Mouse (Mus musculus): ENCODE results near the gene Gpx3. TPM values are rescaled to one million over a fixed set of nuclear protein-coding genes. Genes with fewer than 3 reads are reported as not detected.
A peak's percentile ranks its signal among the peaks of the same experiment; 100 is the strongest.
"Not testable (repeated sequence)": the region's sequence is repeated elsewhere in the genome, so short reads cannot be mapped to it uniquely, and the experiment has no call there.

Gpx3 gene
- polyA plus RNA-seq, 1 experiment from 2014 or later = 535 TPM

DNA sequence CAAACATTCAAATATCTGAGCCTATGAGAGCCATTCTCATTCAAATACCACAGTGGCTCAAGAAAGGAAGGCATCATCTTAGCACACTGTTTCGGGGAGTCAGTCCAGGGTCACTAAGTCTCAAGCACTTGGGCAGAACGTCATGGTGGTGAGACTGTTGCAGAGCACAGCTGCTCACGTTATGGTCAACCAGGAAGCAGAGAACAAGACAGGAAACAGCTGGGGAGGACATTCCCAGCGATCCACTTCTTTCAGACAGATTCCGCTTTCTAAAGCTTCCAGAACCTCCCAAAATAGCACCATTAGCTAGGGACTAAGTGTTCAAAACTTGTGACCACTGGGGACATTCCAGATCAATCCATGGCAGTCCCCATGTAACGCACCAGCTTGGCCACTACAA lies 14.3 kb upstream of the Gpx3 start:
- TF ChIP-seq CTCF (IDR thresholded peaks at IDR 0.05) = no peak
- peak; percentile 36; the same call in 1 of the 2 replicates for TF ChIP-seq EP300 (IDR thresholded peaks at IDR 0.05)
- Histone ChIP-seq H3K27me3 (replicated peaks; ENCODE audit: insufficient read depth, low read length) (no peaks in the 10 kb centered on the region), H3K9ac (replicated peaks; ENCODE audit: low read depth) (no peak overlapping the region), H3K4me1 (ENCODE audit: insufficient read depth, low read depth, low read length) (peaks cover 8% of the 10 kb centered on the region; the same call in 1 of the 2 replicates), H3K36me3 (ENCODE audit: insufficient read depth, low read length) (no peaks in the 10 kb centered on the region), H3K9me3 (ENCODE audit: low read length) (no peaks in the 10 kb centered on the region), H3K4me3 (ENCODE audit: low read depth, low read length) (no peak overlapping the region), H3K4me2 (replicated peaks; ENCODE audit: low read depth, low read length) (no peak overlapping the region), H3K27ac (ENCODE audit: low read length) (no peak overlapping the region)
- 44% methylated on average over 6 of the region's 6 CpGs for WGBS
- peak; percentile 16 for ATAC-seq
- peak; percentile 59 for DNase-seq (ENCODE audit: low spot score)

GRCm38 (mm10) chr11:54891341-54891740 lies 10.9 kb upstream of the Gpx3 start:
- no peak overlapping the region for H3K27ac ChIP-seq (ENCODE audit: low read length)
- H3K9me3 ChIP-seq (ENCODE audit: low read length) = no peaks in the 10 kb centered on the region
- no peak overlapping the region for H3K4me2 ChIP-seq (replicated peaks; ENCODE audit: low read depth, low read length)
- WGBS = 83% methylated on average over 5 of the region's 5 CpGs
- DNase-seq (ENCODE audit: low spot score) (no peak), ATAC-seq (no peak)
- H3K9ac ChIP-seq (replicated peaks; ENCODE audit: low read depth) = no peak overlapping the region
- H3K4me1 ChIP-seq (ENCODE audit: insufficient read depth, low read depth, low read length) = no peaks in the 10 kb centered on the region
- no peak overlapping the region for H3K4me3 ChIP-seq (ENCODE audit: low read depth, low read length)
- no peaks in the 10 kb centered on the region for H3K36me3 ChIP-seq (ENCODE audit: insufficient read depth, low read length)
- no peaks in the 10 kb centered on the region for H3K27me3 ChIP-seq (replicated peaks; ENCODE audit: insufficient read depth, low read length)
- TF ChIP-seq EP300 (IDR thresholded peaks at IDR 0.05) (no peak), CTCF (IDR thresholded peaks at IDR 0.05) (no peak)

GRCm38 (mm10) chr11:54892091-54892490 lies 10.2 kb upstream of the Gpx3 start:
- no peak overlapping the region for H3K4me2 ChIP-seq (replicated peaks; ENCODE audit: low read depth, low read length)
- H3K36me3 ChIP-seq (ENCODE audit: insufficient read depth, low read length) = no peaks in the 10 kb centered on the region
- no peaks in the 10 kb centered on the region for H3K4me1 ChIP-seq (ENCODE audit: insufficient read depth, low read depth, low read length)
- no peak overlapping the region for H3K4me3 ChIP-seq (ENCODE audit: low read depth, low read length)
- ATAC-seq (no peak), DNase-seq (ENCODE audit: low spot score) (no peak)
- 42% methylated on average over 7 of the region's 7 CpGs for WGBS
- TF ChIP-seq EP300 (IDR thresholded peaks at IDR 0.05) (no peak), CTCF (IDR thresholded peaks at IDR 0.05) (no peak)
- H3K27me3 ChIP-seq (replicated peaks; ENCODE audit: insufficient read depth, low read length) = no peaks in the 10 kb centered on the region
- no peak overlapping the region for H3K27ac ChIP-seq (ENCODE audit: low read length)
- H3K9me3 ChIP-seq (ENCODE audit: low read length) = no peaks in the 10 kb centered on the region
- no peak overlapping the region for H3K9ac ChIP-seq (replicated peaks; ENCODE audit: low read depth)

- Histone ChIP-seq H3K9me3 (ENCODE audit: low read length) (no peaks in the 10 kb centered on the region), H3K4me1 (ENCODE audit: insufficient read depth, low read depth, low read length) (no peaks in the 10 kb centered on the region), H3K4me3 (ENCODE audit: low read depth, low read length) (no peak overlapping the region), H3K36me3 (ENCODE audit: insufficient read depth, low read length) (no peaks in the 10 kb centered on the region), H3K4me2 (replicated peaks; ENCODE audit: low read depth, low read length) (no peak overlapping the region), H3K27me3 (replicated peaks; ENCODE audit: insufficient read depth, low read length) (no peaks in the 10 kb centered on the region), H3K9ac (replicated peaks; ENCODE audit: low read depth) (no peak overlapping the region), H3K27ac (ENCODE audit: low read length) (no peak overlapping the region)
- TF ChIP-seq EP300 (IDR thresholded peaks at IDR 0.05) = no peak
- TF ChIP-seq CTCF (IDR thresholded peaks at IDR 0.05) = no peak
- ATAC-seq (no peak), DNase-seq (ENCODE audit: low spot score) (no peak)
- WGBS = 64% methylated on average over 9 of the region's 9 CpGs
These were observed 7.7 kb upstream of the Gpx3 start for GRCm38 (mm10) chr11:54894589-54894988.

- DNase-seq (ENCODE audit: low spot score); ATAC-seq; H3K4me1 ChIP-seq (ENCODE audit: insufficient read depth, low read depth, low read length); H3K27me3 ChIP-seq (replicated peaks; ENCODE audit: insufficient read depth, low read length); H3K4me3 ChIP-seq (ENCODE audit: low read depth, low read length); H3K9me3 ChIP-seq (ENCODE audit: low read length); H3K27ac ChIP-seq (ENCODE audit: low read length); H3K36me3 ChIP-seq (ENCODE audit: insufficient read depth, low read length); H3K4me2 ChIP-seq (replicated peaks; ENCODE audit: low read depth, low read length); H3K9ac ChIP-seq (replicated peaks; ENCODE audit: low read depth): not testable (repeated sequence)
- 73% methylated on average over 3 of the region's 3 CpGs for WGBS
These were observed 5.6 kb upstream of the Gpx3 start for GRCm38 (mm10) chr11:54896646-54897045.

DNA sequence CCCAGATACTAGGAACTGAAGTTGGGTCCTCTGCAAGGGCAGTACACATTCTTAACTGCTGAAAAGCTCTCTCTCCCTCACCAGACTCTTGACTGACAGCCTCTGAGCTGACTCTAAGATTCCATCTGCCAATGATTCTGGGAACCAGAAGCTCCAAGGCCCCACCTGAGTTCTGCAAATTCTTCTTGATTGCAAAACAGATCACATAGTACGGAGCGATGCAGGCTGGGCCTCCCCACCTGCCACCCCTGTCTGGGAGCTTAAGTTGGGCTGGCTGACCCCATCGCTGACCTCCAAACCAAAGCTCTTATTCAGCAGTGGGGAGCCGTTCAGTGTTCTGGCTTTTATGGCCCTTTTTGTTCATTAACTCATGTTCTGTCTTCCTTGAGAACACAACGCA lies 4.8 kb upstream of the Gpx3 start:
- no peaks in the 10 kb centered on the region for H3K9me3 ChIP-seq (ENCODE audit: low read length)
- ATAC-seq = peak; percentile 58
- H3K4me1 ChIP-seq (ENCODE audit: insufficient read depth, low read depth, low read length) = no peaks in the 10 kb centered on the region
- TF ChIP-seq EP300 (IDR thresholded peaks at IDR 0.05) = no peak
- TF ChIP-seq CTCF (IDR thresholded peaks at IDR 0.05) = no peak
- H3K27ac ChIP-seq (ENCODE audit: low read length) = no peak overlapping the region
- no peak overlapping the region for H3K4me3 ChIP-seq (ENCODE audit: low read depth, low read length)
- DNase-seq (ENCODE audit: low spot score) = peak; percentile 29
- H3K27me3 ChIP-seq (replicated peaks; ENCODE audit: insufficient read depth, low read length) = no peaks in the 10 kb centered on the region
- no peaks in the 10 kb centered on the region for H3K36me3 ChIP-seq (ENCODE audit: insufficient read depth, low read length)
- 51% methylated on average over 5 of the region's 5 CpGs for WGBS
- H3K4me2 ChIP-seq (replicated peaks; ENCODE audit: low read depth, low read length) = no peak overlapping the region
- H3K9ac ChIP-seq (replicated peaks; ENCODE audit: low read depth) = no peak overlapping the region

DNA sequence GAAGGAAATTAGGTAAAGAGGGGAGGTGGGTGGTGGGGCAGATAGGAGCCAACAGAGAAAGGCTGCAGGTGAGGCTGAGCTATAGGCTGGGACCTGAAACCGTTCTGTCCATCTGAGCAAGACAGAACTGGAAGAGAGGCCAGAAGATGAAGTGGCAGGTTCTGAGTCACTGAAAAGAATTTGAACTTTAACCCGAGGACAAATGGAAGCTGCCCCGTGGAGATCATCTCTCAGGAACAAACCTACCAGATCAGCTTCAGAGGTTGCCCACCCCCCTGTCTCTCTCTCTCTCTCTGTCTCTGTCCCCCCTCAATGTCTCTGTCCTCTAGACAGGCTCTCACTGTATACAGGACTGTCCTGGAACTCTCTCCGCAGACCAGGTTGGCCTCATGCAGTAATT lies 2.6 kb upstream of the Gpx3 start:
- TF ChIP-seq CTCF (IDR thresholded peaks at IDR 0.05) (no peak), EP300 (IDR thresholded peaks at IDR 0.05) (no peak)
- Histone ChIP-seq H3K27me3 (replicated peaks; ENCODE audit: insufficient read depth, low read length) (no peaks in the 10 kb centered on the region), H3K4me2 (replicated peaks; ENCODE audit: low read depth, low read length) (no peak overlapping the region), H3K9ac (replicated peaks; ENCODE audit: low read depth) (no peak overlapping the region), H3K36me3 (ENCODE audit: insufficient read depth, low read length) (no peaks in the 10 kb centered on the region), H3K4me1 (ENCODE audit: insufficient read depth, low read depth, low read length) (no peaks in the 10 kb centered on the region), H3K4me3 (ENCODE audit: low read depth, low read length) (no peak overlapping the region), H3K27ac (ENCODE audit: low read length) (no peak overlapping the region), H3K9me3 (ENCODE audit: low read length) (no peaks in the 10 kb centered on the region)
- no peak for ATAC-seq
- no peak for DNase-seq (ENCODE audit: low spot score)
- WGBS = 62% methylated on average over 4 of the region's 4 CpGs
